Mouse (Mus musculus): ENCODE data around the gene Pcna. TPM values are rescaled to one million over a fixed set of nuclear protein-coding genes. Genes with fewer than 3 reads are reported as not detected.

The Pcna gene
- polyA plus RNA-seq, 1 experiment from 2014 or later: 112 TPM

GRCm38 (mm10) chr2:132221611-132222073, 31.5 kb downstream of the Pcna start:
- no peaks in the 10 kb centered on the region for H3K4me1 ChIP-seq (ENCODE audit: control insufficient read depth, insufficient read depth, low read depth, low read length)
- ATAC-seq: no peak
- H3K27ac ChIP-seq (ENCODE audit: low read depth, low read length): no peak overlapping the region
- H3K36me3 ChIP-seq (ENCODE audit: control insufficient read depth, insufficient read depth, low read length): no peaks in the 10 kb centered on the region
- no peak overlapping the region for H3K4me3 ChIP-seq (ENCODE audit: low read length)
- 72% methylated on average over 11 of the region's 11 CpGs for WGBS
- H3K9me3 ChIP-seq (ENCODE audit: control insufficient read depth, low read length): no peaks in the 10 kb centered on the region
- H3K4me2 ChIP-seq (ENCODE audit: low read length): no peak overlapping the region
- no peaks in the 10 kb centered on the region for H3K27me3 ChIP-seq (replicated peaks; ENCODE audit: control insufficient read depth, insufficient read depth, low read length)
- H3K9ac ChIP-seq (ENCODE audit: low read depth, low read length): no peak overlapping the region

GRCm38 (mm10) chr2:132211995-132212656, 41.0 kb downstream of the Pcna start:
- Histone ChIP-seq H3K9ac (ENCODE audit: low read depth, low read length) (no peak overlapping the region), H3K9me3 (ENCODE audit: control insufficient read depth, low read length) (no peaks in the 10 kb centered on the region), H3K4me1 (ENCODE audit: control insufficient read depth, insufficient read depth, low read depth, low read length) (no peaks in the 10 kb centered on the region), H3K4me2 (ENCODE audit: low read length) (no peak overlapping the region), H3K27ac (ENCODE audit: low read depth, low read length) (no peak overlapping the region), H3K36me3 (ENCODE audit: control insufficient read depth, insufficient read depth, low read length) (no peaks in the 10 kb centered on the region), H3K4me3 (ENCODE audit: low read length) (no peak overlapping the region), H3K27me3 (replicated peaks; ENCODE audit: control insufficient read depth, insufficient read depth, low read length) (no peaks in the 10 kb centered on the region)
- 82% methylated on average over 5 of the region's 5 CpGs for WGBS
- no peak for ATAC-seq

GRCm38 (mm10) chr2:132210806-132211312, 42.3 kb downstream of the Pcna start:
- Histone ChIP-seq H3K4me3 (ENCODE audit: low read length) (no peak overlapping the region), H3K9ac (ENCODE audit: low read depth, low read length) (no peak overlapping the region), H3K27me3 (replicated peaks; ENCODE audit: control insufficient read depth, insufficient read depth, low read length) (no peaks in the 10 kb centered on the region), H3K4me2 (ENCODE audit: low read length) (no peak overlapping the region), H3K36me3 (ENCODE audit: control insufficient read depth, insufficient read depth, low read length) (no peaks in the 10 kb centered on the region), H3K4me1 (ENCODE audit: control insufficient read depth, insufficient read depth, low read depth, low read length) (no peaks in the 10 kb centered on the region), H3K9me3 (ENCODE audit: control insufficient read depth, low read length) (no peaks in the 10 kb centered on the region), H3K27ac (ENCODE audit: low read depth, low read length) (no peak overlapping the region)
- WGBS: 90% methylated on average over 9 of the region's 9 CpGs
- no peak for ATAC-seq

- Histone ChIP-seq H3K27ac (ENCODE audit: low read depth, low read length) (no peak overlapping the region), H3K4me3 (ENCODE audit: low read length) (no peak overlapping the region), H3K4me2 (ENCODE audit: low read length) (no peak overlapping the region), H3K36me3 (ENCODE audit: control insufficient read depth, insufficient read depth, low read length) (no peaks in the 10 kb centered on the region), H3K4me1 (ENCODE audit: control insufficient read depth, insufficient read depth, low read depth, low read length) (no peaks in the 10 kb centered on the region), H3K9ac (ENCODE audit: low read depth, low read length) (no peak overlapping the region), H3K9me3 (ENCODE audit: control insufficient read depth, low read length) (no peaks in the 10 kb centered on the region), H3K27me3 (replicated peaks; ENCODE audit: control insufficient read depth, insufficient read depth, low read length) (no peaks in the 10 kb centered on the region)
- 88% methylated on average over 8 of the region's 8 CpGs for whole genome bisulfite sequencing
- no peak for ATAC-seq
Measured at GRCm38 (mm10) chr2:132208246-132208881, 44.8 kb downstream of the Pcna start.

GRCm38 (mm10) chr2:132206316-132206881, 46.7 kb downstream of the Pcna start:
- Histone ChIP-seq H3K4me1 (ENCODE audit: control insufficient read depth, insufficient read depth, low read depth, low read length) (no peaks in the 10 kb centered on the region), H3K9me3 (ENCODE audit: control insufficient read depth, low read length) (no peaks in the 10 kb centered on the region), H3K27me3 (replicated peaks; ENCODE audit: control insufficient read depth, insufficient read depth, low read length) (no peaks in the 10 kb centered on the region), H3K4me2 (ENCODE audit: low read length) (no peak overlapping the region), H3K9ac (ENCODE audit: low read depth, low read length) (no peak overlapping the region), H3K36me3 (ENCODE audit: control insufficient read depth, insufficient read depth, low read length) (no peaks in the 10 kb centered on the region), H3K4me3 (ENCODE audit: low read length) (no peak overlapping the region), H3K27ac (ENCODE audit: low read depth, low read length) (no peak overlapping the region)
- no peak for ATAC-seq
- 92% methylated on average over 16 of the region's 16 CpGs for WGBS

- no peaks in the 10 kb centered on the region for H3K4me1 ChIP-seq (ENCODE audit: control insufficient read depth, insufficient read depth, low read depth, low read length)
- H3K36me3 ChIP-seq (ENCODE audit: control insufficient read depth, insufficient read depth, low read length): no peaks in the 10 kb centered on the region
- H3K9me3 ChIP-seq (ENCODE audit: control insufficient read depth, low read length): no peaks in the 10 kb centered on the region
- WGBS: 78% methylated on average over 4 of the region's 4 CpGs
- no peak overlapping the region for H3K4me2 ChIP-seq (ENCODE audit: low read length)
- no peak for ATAC-seq
- no peak overlapping the region for H3K4me3 ChIP-seq (ENCODE audit: low read length)
- no peak overlapping the region for H3K27ac ChIP-seq (ENCODE audit: low read depth, low read length)
- H3K27me3 ChIP-seq (replicated peaks; ENCODE audit: control insufficient read depth, insufficient read depth, low read length): no peaks in the 10 kb centered on the region
- no peak overlapping the region for H3K9ac ChIP-seq (ENCODE audit: low read depth, low read length)
Measured at GRCm38 (mm10) chr2:132205549-132205948, 47.6 kb downstream of the Pcna start.

GRCm38 (mm10) chr2:132203773-132204172, 49.3 kb downstream of the Pcna start:
- no peaks in the 10 kb centered on the region for H3K9me3 ChIP-seq (ENCODE audit: control insufficient read depth, low read length)
- H3K4me3 ChIP-seq (ENCODE audit: low read length): no peak overlapping the region
- no peaks in the 10 kb centered on the region for H3K4me1 ChIP-seq (ENCODE audit: control insufficient read depth, insufficient read depth, low read depth, low read length)
- no peaks in the 10 kb centered on the region for H3K36me3 ChIP-seq (ENCODE audit: control insufficient read depth, insufficient read depth, low read length)
- no peak overlapping the region for H3K27ac ChIP-seq (ENCODE audit: low read depth, low read length)
- no peak overlapping the region for H3K9ac ChIP-seq (ENCODE audit: low read depth, low read length)
- no peak for ATAC-seq
- 96% methylated on average over 3 of the region's 3 CpGs for WGBS
- H3K4me2 ChIP-seq (ENCODE audit: low read length): no peak overlapping the region
- no peaks in the 10 kb centered on the region for H3K27me3 ChIP-seq (replicated peaks; ENCODE audit: control insufficient read depth, insufficient read depth, low read length)

- no peaks in the 10 kb centered on the region for H3K27me3 ChIP-seq (replicated peaks; ENCODE audit: control insufficient read depth, insufficient read depth, low read length)
- no peaks in the 10 kb centered on the region for H3K9me3 ChIP-seq (ENCODE audit: control insufficient read depth, low read length)
- no peak overlapping the region for H3K9ac ChIP-seq (ENCODE audit: low read depth, low read length)
- no peak overlapping the region for H3K27ac ChIP-seq (ENCODE audit: low read depth, low read length)
- no peaks in the 10 kb centered on the region for H3K36me3 ChIP-seq (ENCODE audit: control insufficient read depth, insufficient read depth, low read length)
- H3K4me3 ChIP-seq (ENCODE audit: low read length): no peak overlapping the region
- no peak overlapping the region for H3K4me2 ChIP-seq (ENCODE audit: low read length)
- 76% methylated on average over 3 of the region's 3 CpGs for WGBS
- no peaks in the 10 kb centered on the region for H3K4me1 ChIP-seq (ENCODE audit: control insufficient read depth, insufficient read depth, low read depth, low read length)
- ATAC-seq: no peak
Measured at GRCm38 (mm10) chr2:132203186-132203585, 49.9 kb downstream of the Pcna start.

Data from hindbrain, embryonic 16.5 days (tissue).